Mouse (Mus musculus) testis, adult 2 months (tissue): ENCODE results near the gene Grin1. TPM values are rescaled to one million over a fixed set of nuclear protein-coding genes. Genes with fewer than 3 reads are reported as not detected.

Experiments used
- H3K27ac ChIP-seq: fragments of 200-500 bp; 2 replicates; pipeline ENCODE4 v1.5.1; 2012; ENCODE audit warnings: low read depth, low read length; ENCODE audit not compliant: control insufficient read depth, insufficient read depth
- H3K27me3 ChIP-seq: fragments of 200-500 bp; 2 replicates; pipeline ENCODE4 v1.6.1; 2012; ENCODE audit warnings: mild to moderate bottlenecking, low read length, moderate library complexity; ENCODE audit not compliant: control insufficient read depth, insufficient read depth
- H3K36me3 ChIP-seq: fragments of 200-500 bp; 2 replicates; pipeline ENCODE4 v1.6.1; 2012; ENCODE audit warnings: mild to moderate bottlenecking, low read length; ENCODE audit not compliant: control insufficient read depth, insufficient read depth
- H3K4me1 ChIP-seq: fragments of 200-500 bp; 2 replicates; pipeline ENCODE4 v1.6.1; 2012; ENCODE audit warnings: low read length; ENCODE audit not compliant: control insufficient read depth, insufficient read depth
- H3K4me3 ChIP-seq: fragments of 200-500 bp; 2 replicates; pipeline ENCODE4 v1.5.1; 2012; ENCODE audit warnings: low read depth, mild to moderate bottlenecking, low read length, moderate library complexity, mixed read lengths; ENCODE audit not compliant: control insufficient read depth
- CTCF ChIP-seq: fragments of 200-500 bp; IDR thresholded peaks from 2 replicates; pipeline ENCODE4 v1.5.1; 2012; ENCODE audit warnings: low read depth, mild to moderate bottlenecking, inconsistent platforms, low read length, moderate library complexity; ENCODE audit not compliant: control insufficient read depth, insufficient read depth, insufficient replicate concordance
- POLR2A ChIP-seq: fragments of 200-500 bp; IDR thresholded peaks from 2 replicates; pipeline ENCODE4 v1.6.1; 2012; ENCODE audit warnings: low read depth, mild to moderate bottlenecking, inconsistent platforms, low read length, moderate library complexity; ENCODE audit not compliant: control insufficient read depth
- polyA plus RNA-seq: library from polyadenylated mRNA; depleted of rRNA; stranded (reverse); fragments of >200 nt; gene quantifications from 2 replicates; pipeline ENCODE4 v1.2.3, GENCODE M21; 2012

The Grin1 gene
- polyA plus RNA-seq, 1 experiment: 0.75 TPM

GRCm38 (mm10) chr2:25303931-25304656 lies 14.9 kb downstream of the Grin1 start:
- no peaks in the 10 kb centered on the region for H3K27me3 ChIP-seq
- H3K4me1 ChIP-seq: peaks cover 6% of the 10 kb centered on the region
- no peak overlapping the region for H3K4me3 ChIP-seq
- no peaks in the 10 kb centered on the region for H3K36me3 ChIP-seq
- no peak overlapping the region for H3K27ac ChIP-seq
- TF ChIP-seq POLR2A (no peak), CTCF (no peak)

DNA sequence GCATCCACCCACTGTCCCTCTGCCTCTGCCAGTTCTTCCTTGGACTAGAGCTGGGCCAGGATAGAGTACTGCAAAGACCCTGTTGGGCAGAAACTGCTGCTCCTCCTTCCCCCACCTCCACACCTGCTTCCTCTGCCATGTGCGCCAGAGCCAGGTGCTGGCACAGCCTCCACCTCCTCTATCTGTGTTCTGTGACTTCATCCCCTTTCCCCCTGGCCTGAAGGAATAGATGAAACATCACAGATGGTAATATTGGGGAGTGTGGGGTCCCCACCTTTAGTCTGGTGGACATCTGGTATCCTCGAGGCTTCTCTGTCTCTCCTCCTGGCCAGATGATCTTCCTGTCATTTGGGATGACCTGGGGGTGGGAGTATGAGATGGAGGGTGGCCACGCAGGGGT lies 15.5 kb downstream of the Grin1 start:
- Histone ChIP-seq H3K36me3 (no peaks in the 10 kb centered on the region), H3K4me3 (no peak overlapping the region), H3K27ac (no peak overlapping the region), H3K27me3 (no peaks in the 10 kb centered on the region), H3K4me1 (peaks cover 6% of the 10 kb centered on the region)
- TF ChIP-seq POLR2A: no peak
- no peak for TF ChIP-seq CTCF

DNA sequence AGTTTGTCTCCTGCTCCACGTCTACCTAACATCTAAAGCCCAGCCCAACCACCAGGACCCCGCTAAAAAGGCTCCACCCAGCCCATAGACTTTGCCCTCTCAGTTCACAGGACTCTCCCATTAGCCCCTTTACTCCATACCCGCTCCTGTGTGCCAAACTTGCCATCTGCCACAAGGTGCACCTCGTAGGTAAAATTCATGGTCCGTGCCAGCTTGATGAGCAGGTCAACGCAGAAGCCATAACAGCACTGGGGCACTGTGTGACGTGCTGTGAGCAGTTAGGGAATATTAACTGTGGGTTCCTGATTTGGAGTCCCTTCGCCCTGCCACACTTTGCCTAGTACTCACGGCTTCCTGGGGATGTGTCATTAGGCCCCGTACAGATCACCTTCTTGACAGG lies 20.9 kb downstream of the Grin1 start:
- TF ChIP-seq POLR2A: no peak
- Histone ChIP-seq H3K27me3 (no peaks in the 10 kb centered on the region), H3K36me3 (no peaks in the 10 kb centered on the region), H3K4me1 (no peaks in the 10 kb centered on the region), H3K4me3 (no peak overlapping the region), H3K27ac (no peak overlapping the region)

GRCm38 (mm10) chr2:25297093-25297492 lies 21.9 kb downstream of the Grin1 start:
- Histone ChIP-seq H3K27ac (no peak overlapping the region), H3K27me3 (no peaks in the 10 kb centered on the region)
- no peak for TF ChIP-seq CTCF

DNA sequence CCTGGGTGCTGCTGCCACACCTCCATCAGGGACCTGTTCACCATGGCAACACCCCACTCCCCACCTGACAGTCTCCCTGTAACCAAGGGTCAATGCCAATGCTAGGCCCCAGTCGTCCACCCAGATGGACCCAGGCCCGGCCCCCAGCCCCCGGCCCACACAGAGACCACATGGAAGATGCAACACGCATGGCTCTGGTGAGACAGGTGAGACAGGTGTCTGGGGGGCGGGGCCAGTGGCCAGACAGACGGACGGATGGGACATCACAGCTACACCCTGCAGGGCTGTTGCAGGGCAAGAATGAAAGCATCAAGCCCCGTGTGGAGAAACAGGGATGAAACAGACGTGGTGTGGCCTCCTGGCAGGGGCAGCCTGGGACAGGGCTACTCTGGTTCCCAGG lies 25.3 kb downstream of the Grin1 start:
- TF ChIP-seq POLR2A: no peak
- TF ChIP-seq CTCF: no peak
- Histone ChIP-seq H3K27me3 (no peaks in the 10 kb centered on the region), H3K27ac (no peak overlapping the region), H3K4me1 (peaks cover 5% of the 10 kb centered on the region), H3K36me3 (no peaks in the 10 kb centered on the region), H3K4me3 (no peak overlapping the region)

More at GRCm38 (mm10) chr2:25297093-25297492, 21.9 kb downstream of the Grin1 start:
- H3K36me3 ChIP-seq: no peaks in the 10 kb centered on the region
- no peak overlapping the region for H3K4me3 ChIP-seq
- H3K4me1 ChIP-seq: peaks cover 3% of the 10 kb centered on the region

- peak overlapping the region; percentile 41 for H3K4me3 ChIP-seq
- no peaks in the 10 kb centered on the region for H3K36me3 ChIP-seq
- no peaks in the 10 kb centered on the region for H3K27me3 ChIP-seq
- TF ChIP-seq POLR2A (no peak), CTCF (peak; percentile 58; the same call in 1 of the 2 replicates)
- H3K27ac ChIP-seq: no peak overlapping the region
- H3K4me1 ChIP-seq: peaks cover 8% of the 10 kb centered on the region
Measured at GRCm38 (mm10) chr2:25292856-25293255, 26.1 kb downstream of the Grin1 start.

- no peaks in the 10 kb centered on the region for H3K36me3 ChIP-seq
- peak overlapping the region; percentile 76 for H3K4me3 ChIP-seq
- no peak overlapping the region for H3K27ac ChIP-seq
- no peaks in the 10 kb centered on the region for H3K27me3 ChIP-seq
- peaks cover 8% of the 10 kb centered on the region for H3K4me1 ChIP-seq
- TF ChIP-seq POLR2A: no peak
- no peak for TF ChIP-seq CTCF
Measured at GRCm38 (mm10) chr2:25292054-25292544, 26.9 kb downstream of the Grin1 start.
